14 mouse cellular contexts compared by ENCODE assay signal in genomic region chr4:153798061-153798460, GRCm38 (mm10).
DNase-seq lines count a peak whose midpoint lies in the region.
"Had no signal": no experiment of that assay in that cellular context is flagged by ENCODE, and none has a peak within 500 bp of the region (broad histone marks: within the 10 kb centered on the region; RNA-seq: fewer than 3 reads in every experiment).

No protein-coding gene starts in this region.

- intact Hi-C loops in left cerebral cortex, postnatal 14 days (cut with DNase I): no loop called here

- DNase-seq in frontal cortex, adult 2 months (ENCODE audit: extremely low spot score in 1 of 2, low spot score in 1 of 2): peak; percentile 26 to 68
- no peak for DNase-seq in frontal cortex, postnatal 10 days (ENCODE audit: low spot score in 2 of 2)
- peak; percentile 54 to 58 for DNase-seq in right cerebral cortex, adult 2 months (ENCODE audit: low spot score in 2 of 2)
- no peak for DNase-seq in right cerebral cortex, postnatal 10 days (ENCODE audit: low spot score in 2 of 2)
- DNase-seq in left cerebral cortex, postnatal 14 days (ENCODE audit: low spot score in 2 of 2): peak; percentile 16 to 35
- DNase-seq in telencephalon, adult 2 months (ENCODE audit: low read depth, low spot score): peak; percentile 19
- DNase-seq in lung, postnatal 36 days: no peak
- no peak for DNase-seq in testis, postnatal 14 days (ENCODE audit: low spot score)
- DNase-seq: adrenal gland, postnatal 10 days; cerebellum, adult 11-12 months; cerebellum, adult 9-10 months; cerebellum, postnatal 25 days; gastrocnemius, postnatal 10 days; heart, adult 2 months had no signal

Comparison
In these comparisons a context has a peak if more than half of its experiments do, and no peak if none do; other contexts are left out.
1. DNase-seq: peak in frontal cortex, adult 2 months (2 of 2), right cerebral cortex, adult 2 months (2 of 2), left cerebral cortex, postnatal 14 days (2 of 2) and telencephalon, adult 2 months (single experiment); none in frontal cortex, postnatal 10 days (0 of 2), right cerebral cortex, postnatal 10 days (0 of 2), lung, postnatal 36 days (single experiment) and testis, postnatal 14 days (single experiment).